Mouse (Mus musculus): ENCODE results near the gene Glra4.

- TF ChIP-seq POLR2A (IDR thresholded peaks at IDR 0.05; ENCODE audit: borderline replicate concordance, extremely low read depth, insufficient read depth, insufficient read length, poor library complexity, severe bottlenecking) (no peak), CTCF (IDR thresholded peaks at IDR 0.05; ENCODE audit: borderline replicate concordance, extremely low read depth, insufficient read depth, insufficient read length) (no peak)
Measured at GRCm38 (mm10) chrX:136828610-136829009, 48.7 kb upstream of the Glra4 start.

Data from brain, embryonic 14.5 days (tissue).